Mouse (Mus musculus): ENCODE data around the gene Tnrc6c. TPM values are rescaled to one million over a fixed set of nuclear protein-coding genes. Genes with fewer than 3 reads are reported as not detected.
A peak's percentile ranks its signal among the peaks of the same experiment; 100 is the strongest.

The Tnrc6c gene
- total and polyA plus RNA-seq, 3 experiments, result 17.7 to 30.3 (median 28.5) TPM

- TF ChIP-seq POLR2A (IDR thresholded peaks at IDR 0.05; ENCODE audit: insufficient read depth, low read depth, low read length) (no peak), CTCF (IDR thresholded peaks at IDR 0.05) (no peak), EP300 (IDR thresholded peaks at IDR 0.05; ENCODE audit: insufficient read depth, low read depth, low read length) (no peak)
- DNase-seq, result peak in 1 of 2 experiments; percentile 26
- H3K27me3 ChIP-seq (ENCODE audit: control insufficient read depth, insufficient read depth, low read length), result no peaks in the 10 kb centered on the region
- H3K27ac ChIP-seq, result no peak overlapping the region
- H3K79me2 ChIP-seq (replicated peaks; ENCODE audit: control insufficient read depth, insufficient read depth, low read length), result no peaks in the 10 kb centered on the region
- intact Hi-C loops (cut with DNase I), result no loop called here
- H3K4me3 ChIP-seq, result no peak overlapping the region
- no peak overlapping the region for H3K9ac ChIP-seq (ENCODE audit: low read depth, low read length)
- H3K36me3 ChIP-seq (ENCODE audit: control insufficient read depth, insufficient read depth, low read length), result no peaks in the 10 kb centered on the region
- WGBS, result 70% methylated on average over 6 of the region's 6 CpGs
- peaks cover 5% of the 10 kb centered on the region for H3K4me1 ChIP-seq (ENCODE audit: control insufficient read depth, insufficient read depth, low read length)
Observed at GRCm38 (mm10) chr11:117724604-117725301, 70.7 kb downstream of the Tnrc6c start.

GRCm38 (mm10) chr11:117727031-117727430, 72.9 kb downstream of the Tnrc6c start:
- Histone ChIP-seq H3K27me3 (ENCODE audit: control insufficient read depth, insufficient read depth, low read length) (no peaks in the 10 kb centered on the region), H3K4me3 (no peak overlapping the region), H3K4me1 (ENCODE audit: control insufficient read depth, insufficient read depth, low read length) (peaks cover 10% of the 10 kb centered on the region), H3K27ac (no peak overlapping the region), H3K9ac (ENCODE audit: low read depth, low read length) (no peak overlapping the region), H3K79me2 (replicated peaks; ENCODE audit: control insufficient read depth, insufficient read depth, low read length) (no peaks in the 10 kb centered on the region), H3K36me3 (ENCODE audit: control insufficient read depth, insufficient read depth, low read length) (no peaks in the 10 kb centered on the region)
- WGBS, result 85% methylated on average over 4 of the region's 4 CpGs
- TF ChIP-seq POLR2A (IDR thresholded peaks at IDR 0.05; ENCODE audit: insufficient read depth, low read depth, low read length), result no peak
- TF ChIP-seq CTCF (IDR thresholded peaks at IDR 0.05), result no peak
- no peak for TF ChIP-seq EP300 (IDR thresholded peaks at IDR 0.05; ENCODE audit: insufficient read depth, low read depth, low read length)
- intact Hi-C loops (cut with DNase I), result no loop called here
- no peak for DNase-seq

GRCm38 (mm10) chr11:117728245-117728644, 74.2 kb downstream of the Tnrc6c start:
- intact Hi-C loops (cut with DNase I), result no loop called here
- WGBS, result 85% methylated on average over 5 of the region's 5 CpGs
- no peaks in the 10 kb centered on the region for H3K27me3 ChIP-seq (ENCODE audit: control insufficient read depth, insufficient read depth, low read length)

GRCm38 (mm10) chr11:117728841-117729240, 74.8 kb downstream of the Tnrc6c start:
- TF ChIP-seq POLR2A (IDR thresholded peaks at IDR 0.05; ENCODE audit: insufficient read depth, low read depth, low read length) (no peak), EP300 (IDR thresholded peaks at IDR 0.05; ENCODE audit: insufficient read depth, low read depth, low read length) (no peak)
- intact Hi-C loops (cut with DNase I), result no loop called here
- H3K4me1 ChIP-seq (ENCODE audit: control insufficient read depth, insufficient read depth, low read length), result peaks cover 10% of the 10 kb centered on the region
- peak overlapping the region; percentile 5; the same call in 1 of the 2 replicates for H3K27ac ChIP-seq
- WGBS, result 31% methylated on average over 1 of the region's 1 CpGs
- no peaks in the 10 kb centered on the region for H3K79me2 ChIP-seq (replicated peaks; ENCODE audit: control insufficient read depth, insufficient read depth, low read length)
- H3K36me3 ChIP-seq (ENCODE audit: control insufficient read depth, insufficient read depth, low read length), result no peaks in the 10 kb centered on the region
- H3K4me3 ChIP-seq, result no peak overlapping the region
- H3K9ac ChIP-seq (ENCODE audit: low read depth, low read length), result no peak overlapping the region
- DNase-seq, result peak; percentile 42 to 57
- no peaks in the 10 kb centered on the region for H3K27me3 ChIP-seq (ENCODE audit: control insufficient read depth, insufficient read depth, low read length)

More at GRCm38 (mm10) chr11:117728245-117728644, 74.2 kb downstream of the Tnrc6c start:
- Histone ChIP-seq H3K27ac (no peak overlapping the region), H3K4me1 (ENCODE audit: control insufficient read depth, insufficient read depth, low read length) (peaks cover 10% of the 10 kb centered on the region), H3K9ac (ENCODE audit: low read depth, low read length) (no peak overlapping the region), H3K36me3 (ENCODE audit: control insufficient read depth, insufficient read depth, low read length) (no peaks in the 10 kb centered on the region), H3K4me3 (no peak overlapping the region), H3K79me2 (replicated peaks; ENCODE audit: control insufficient read depth, insufficient read depth, low read length) (no peaks in the 10 kb centered on the region)
- TF ChIP-seq POLR2A (IDR thresholded peaks at IDR 0.05; ENCODE audit: insufficient read depth, low read depth, low read length), result no peak
- TF ChIP-seq EP300 (IDR thresholded peaks at IDR 0.05; ENCODE audit: insufficient read depth, low read depth, low read length), result no peak
- no peak for TF ChIP-seq CTCF (IDR thresholded peaks at IDR 0.05)
- no peak for DNase-seq

- DNase-seq, result peak in 1 of 2 experiments; percentile 21
- no peak overlapping the region; the same call in 1 of the 2 replicates for H3K27ac ChIP-seq
- peaks cover 10% of the 10 kb centered on the region for H3K4me1 ChIP-seq (ENCODE audit: control insufficient read depth, insufficient read depth, low read length)
- H3K4me3 ChIP-seq, result no peak overlapping the region
- intact Hi-C loops (cut with DNase I), result no loop called here
- TF ChIP-seq EP300 (IDR thresholded peaks at IDR 0.05; ENCODE audit: insufficient read depth, low read depth, low read length), result no peak
- no peak for TF ChIP-seq CTCF (IDR thresholded peaks at IDR 0.05)
- no peak for TF ChIP-seq POLR2A (IDR thresholded peaks at IDR 0.05; ENCODE audit: insufficient read depth, low read depth, low read length)
- H3K79me2 ChIP-seq (replicated peaks; ENCODE audit: control insufficient read depth, insufficient read depth, low read length), result no peaks in the 10 kb centered on the region
- H3K9ac ChIP-seq (ENCODE audit: low read depth, low read length), result no peak overlapping the region
- 26% methylated on average over 3 of the region's 3 CpGs for WGBS
- no peaks in the 10 kb centered on the region for H3K27me3 ChIP-seq (ENCODE audit: control insufficient read depth, insufficient read depth, low read length)
- no peaks in the 10 kb centered on the region for H3K36me3 ChIP-seq (ENCODE audit: control insufficient read depth, insufficient read depth, low read length)
Observed at GRCm38 (mm10) chr11:117729341-117729740, 75.3 kb downstream of the Tnrc6c start.

GRCm38 (mm10) chr11:117729798-117730489, 75.9 kb downstream of the Tnrc6c start:
- no peak for DNase-seq
- Histone ChIP-seq H3K79me2 (replicated peaks; ENCODE audit: control insufficient read depth, insufficient read depth, low read length) (no peaks in the 10 kb centered on the region), H3K27me3 (ENCODE audit: control insufficient read depth, insufficient read depth, low read length) (no peaks in the 10 kb centered on the region), H3K36me3 (ENCODE audit: control insufficient read depth, insufficient read depth, low read length) (no peaks in the 10 kb centered on the region), H3K9ac (ENCODE audit: low read depth, low read length) (no peak overlapping the region), H3K4me3 (no peak overlapping the region), H3K27ac (peak overlapping the region; percentile 18; the same call in 1 of the 2 replicates), H3K4me1 (ENCODE audit: control insufficient read depth, insufficient read depth, low read length) (peaks cover 9% of the 10 kb centered on the region)
- TF ChIP-seq CTCF (IDR thresholded peaks at IDR 0.05), result no peak
- no peak for TF ChIP-seq EP300 (IDR thresholded peaks at IDR 0.05; ENCODE audit: insufficient read depth, low read depth, low read length)
- TF ChIP-seq POLR2A (IDR thresholded peaks at IDR 0.05; ENCODE audit: insufficient read depth, low read depth, low read length), result no peak
- intact Hi-C loops (cut with DNase I), result no loop called here
- WGBS, result 67% methylated on average over 7 of the region's 7 CpGs

Data from heart, adult 2 months (tissue).